Mouse (Mus musculus) testis, adult 2 months (tissue): Measurements from ENCODE around the gene Itpr2.

ENCODE experiments used
- CTCF ChIP-seq: fragments of 200-500 bp; IDR thresholded peaks from 2 replicates; pipeline ENCODE4 v1.5.1; 2012; ENCODE audit warnings: low read depth, mild to moderate bottlenecking, inconsistent platforms, low read length, moderate library complexity; ENCODE audit not compliant: control insufficient read depth, insufficient read depth, insufficient replicate concordance
- POLR2A ChIP-seq: fragments of 200-500 bp; IDR thresholded peaks from 2 replicates; pipeline ENCODE4 v1.6.1; 2012; ENCODE audit warnings: low read depth, mild to moderate bottlenecking, inconsistent platforms, low read length, moderate library complexity; ENCODE audit not compliant: control insufficient read depth

DNA sequence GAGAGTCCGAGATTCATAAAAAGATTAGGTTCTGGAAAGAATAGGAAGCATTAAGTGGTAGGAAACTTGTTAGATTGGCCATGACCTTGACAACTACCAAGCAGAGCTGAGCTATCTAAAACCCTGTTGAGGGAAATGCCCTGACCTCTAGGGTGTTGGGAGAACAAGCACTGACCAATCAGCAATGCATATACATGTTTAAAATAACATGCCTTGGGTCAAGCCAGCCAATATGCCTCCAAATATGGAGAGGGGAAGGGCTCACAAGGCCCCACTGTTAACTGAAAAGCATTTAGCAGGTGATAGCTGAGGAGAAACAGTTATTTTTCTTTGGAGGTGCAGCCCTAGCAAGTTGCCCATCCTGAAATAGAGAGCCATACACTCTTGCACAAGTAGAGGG is 25.2 kb downstream of the Itpr2 start:
- TF ChIP-seq POLR2A = no peak
- TF ChIP-seq CTCF = no peak
